Mouse (Mus musculus): ENCODE results near the gene Wbp1l.

- no peak for TF ChIP-seq JUND (IDR thresholded peaks at IDR 0.05; ENCODE audit: low read depth, low read length)
- TF ChIP-seq CTCF (IDR thresholded peaks at IDR 0.05 in 2 of 3, conservative IDR thresholded peaks at IDR 0.05 in 1 of 3; ENCODE audit: control insufficient read depth in 1 of 3, insufficient read depth in 1 of 3, low read depth in 2 of 3, low read length in 3 of 3, poor library complexity in 1 of 3, severe bottlenecking in 1 of 3) = no peak
- no peak for TF ChIP-seq GATA1 (IDR thresholded peaks at IDR 0.05; ENCODE audit: low read depth, low read length)
- TF ChIP-seq NELFE (IDR thresholded peaks at IDR 0.05; ENCODE audit: low read depth, low read length) = no peak
- no peak for TF ChIP-seq POLR2A (IDR thresholded peaks at IDR 0.05; ENCODE audit: control insufficient read depth in 1 of 2, insufficient read depth in 1 of 2, low read depth in 1 of 2, low read length in 2 of 2, poor library complexity in 1 of 2)
- TF ChIP-seq TBP (IDR thresholded peaks at IDR 0.05; ENCODE audit: low read depth, low read length) = no peak
- no peak for TF ChIP-seq RCOR1 (IDR thresholded peaks at IDR 0.05; ENCODE audit: low read depth, low read length)
- no peak for TF ChIP-seq ELF1 (IDR thresholded peaks at IDR 0.05; ENCODE audit: low read depth, low read length)
Measured at GRCm38 (mm10) chr19:46642136-46642753, 43.4 kb downstream of the Wbp1l start.

All from MEL (cell line).